Mouse (Mus musculus) limb, embryonic 14.5 days (tissue): ENCODE measurements at regions not wholly inside any gene's neighbourhood (a gene's known extent, or its start where the extent isn't known, plus 50 kb on each side); places are given as distances from the start of the nearest gene placed in this dataset.

Experiments
- ATAC-seq: fragments of 200-750 bp; cut with Nextera tagmentation; 2 replicates; pipeline ENCODE4 v1.8.0; 2017; ENCODE audit warnings: low read depth, moderate number of reproducible peaks, moderate TSS enrichment; ENCODE audit not compliant: low FRiP score
- DNase-seq: peaks from one replicate; pipeline ENCODE4 v3.0.0-alpha.2; 2015; ENCODE audit warnings: low spot score
- H3K27ac ChIP-seq: fragments of 300-500 bp; sonication (generic); replicated peaks from 2 replicates; pipeline ENCODE4 v1.5.1; 2014; ENCODE audit warnings: low read depth, mild to moderate bottlenecking, low read length, moderate library complexity, mixed read lengths
- H3K27me3 ChIP-seq: fragments of 300-500 bp; sonication (generic); 2 replicates; pipeline ENCODE4 v1.6.1; 2014; ENCODE audit warnings: low read length, mixed read lengths; ENCODE audit not compliant: control insufficient read depth, insufficient read depth
- H3K36me3 ChIP-seq: fragments of 300-500 bp; sonication (generic); 2 replicates; pipeline ENCODE4 v1.6.1; 2014; ENCODE audit warnings: mild to moderate bottlenecking, low read length, moderate library complexity, mixed read lengths; ENCODE audit not compliant: control insufficient read depth, insufficient read depth
- H3K4me1 ChIP-seq: fragments of 300-500 bp; sonication (generic); 2 replicates; pipeline ENCODE4 v1.6.1; 2014; ENCODE audit warnings: antibody characterized with exemption, low read length, mixed read lengths; ENCODE audit not compliant: control insufficient read depth, insufficient read depth
- H3K4me2 ChIP-seq: fragments of 300-500 bp; sonication (generic); replicated peaks from 2 replicates; pipeline ENCODE4 v1.6.1; 2014; ENCODE audit warnings: low read depth, mild to moderate bottlenecking, low read length, moderate library complexity; ENCODE audit not compliant: severe bottlenecking
- H3K4me3 ChIP-seq: fragments of 300-500 bp; sonication (generic); replicated peaks from 2 replicates; pipeline ENCODE4 v1.5.1; 2014; ENCODE audit warnings: low read length
- H3K9ac ChIP-seq: fragments of 300-500 bp; sonication (generic); 2 replicates; pipeline ENCODE4 v1.6.1; 2014; ENCODE audit warnings: mild to moderate bottlenecking, low read depth, low read length, moderate library complexity; ENCODE audit not compliant: severe bottlenecking
- H3K9me3 ChIP-seq: fragments of 300-500 bp; sonication (generic); 2 replicates; pipeline ENCODE4 v1.6.1; 2016; ENCODE audit warnings: low read length; ENCODE audit not compliant: control insufficient read depth
- POLR2A ChIP-seq: fragments of 200-500 bp; IDR thresholded peaks from 2 replicates; pipeline ENCODE4 v1.8.0; 2012; ENCODE audit warnings: inconsistent platforms, mild to moderate bottlenecking, moderate library complexity, borderline replicate concordance; ENCODE audit not compliant: insufficient read depth, insufficient read length; ENCODE audit errors: extremely low read depth
- WGBS: fragments of 180-500 bp; shearing (Covaris S2); extraction: QIAGEN DNeasy Blood & Tissue Kit; methylation state at CpG from one replicate; pipeline ENCODE4 v1.1.7; 2014; 5-methylcytosine and 5-hydroxymethylcytosine counted together

- Histone ChIP-seq H3K36me3 (no peaks in the 10 kb centered on the region), H3K27me3 (no peaks in the 10 kb centered on the region), H3K9me3 (no peaks in the 10 kb centered on the region), H3K4me3 (no peak overlapping the region), H3K9ac (no peak overlapping the region), H3K27ac (no peak overlapping the region), H3K4me1 (peaks cover 30% of the 10 kb centered on the region), H3K4me2 (no peak overlapping the region)
- TF ChIP-seq POLR2A, result no peak
- WGBS, result 72% methylated on average over 3 of the region's 3 CpGs
- no peak for DNase-seq
- no peak for ATAC-seq
Observed at GRCm38 (mm10) chr13:37512781-37513180, 167.8 kb downstream of the Ly86 start.

- no peaks in the 10 kb centered on the region for H3K9me3 ChIP-seq
- 40% methylated on average over 2 of the region's 2 CpGs for WGBS
- 0 out of 2 replicates have a peak overlapping the region, but pooled peaks have one; percentile 36 for H3K4me2 ChIP-seq
- no peak for ATAC-seq
- H3K4me1 ChIP-seq, result peaks cover 29% of the 10 kb centered on the region
- no peak overlapping the region for H3K27ac ChIP-seq
- H3K4me3 ChIP-seq, result no peak overlapping the region
- no peak for TF ChIP-seq POLR2A
- H3K36me3 ChIP-seq, result no peaks in the 10 kb centered on the region
- DNase-seq, result no peak
- H3K27me3 ChIP-seq, result no peaks in the 10 kb centered on the region
- no peak overlapping the region for H3K9ac ChIP-seq
Observed at GRCm38 (mm10) chr13:37513206-37513904, 168.3 kb downstream of the Ly86 start.

- Histone ChIP-seq H3K27me3 (no peaks in the 10 kb centered on the region), H3K36me3 (no peaks in the 10 kb centered on the region), H3K9me3 (no peaks in the 10 kb centered on the region), H3K4me2 (peak overlapping the region; percentile 36), H3K4me3 (no peak overlapping the region), H3K9ac (0 out of 2 replicates have a peak overlapping the region, but pooled peaks have one; percentile 18), H3K4me1 (peaks cover 22% of the 10 kb centered on the region), H3K27ac (0 out of 2 replicates have a peak overlapping the region, but pooled peaks have one; percentile 21)
- TF ChIP-seq POLR2A, result no peak
- DNase-seq (peak; percentile 66), ATAC-seq (peak; percentile 64)
- 11% methylated on average over 23 of the region's 23 CpGs for WGBS
Observed at GRCm38 (mm10) chr13:37513905-37514607, 169.0 kb downstream of the Ly86 start.

GRCm38 (mm10) chr13:37514641-37515305, 169.8 kb downstream of the Ly86 start:
- Histone ChIP-seq H3K4me1 (peaks cover 17% of the 10 kb centered on the region), H3K9ac (0 out of 2 replicates have a peak overlapping the region, but pooled peaks have one; percentile 18), H3K27me3 (no peaks in the 10 kb centered on the region), H3K9me3 (no peaks in the 10 kb centered on the region), H3K4me2 (peak overlapping the region; percentile 36; the same call in 1 of the 2 replicates), H3K36me3 (no peaks in the 10 kb centered on the region), H3K27ac (peak overlapping the region; percentile 21; the same call in 1 of the 2 replicates), H3K4me3 (no peak overlapping the region)
- TF ChIP-seq POLR2A, result no peak
- 70% methylated on average over 12 of the region's 12 CpGs for WGBS
- DNase-seq (no peak), ATAC-seq (no peak)
